Mouse (Mus musculus): ENCODE data around the gene Axin2.

- no peak for TF ChIP-seq CTCF (IDR thresholded peaks at IDR 0.05; ENCODE audit: insufficient read depth, low read length)
- no peak for TF ChIP-seq POLR2A (IDR thresholded peaks at IDR 0.05; ENCODE audit: borderline replicate concordance, extremely low read depth, low read depth, low read length)
Measured at GRCm38 (mm10) chr11:108965740-108966139, 45.6 kb downstream of the Axin2 start.
